Mouse (Mus musculus) limb, embryonic 10.5 days (tissue): Measurements from ENCODE around the gene Nmur1. TPM values are rescaled to one million over a fixed set of nuclear protein-coding genes. Genes with fewer than 3 reads are reported as not detected.
"Not testable (repeated sequence)": the region's sequence is repeated elsewhere in the genome, so short reads cannot be mapped to it uniquely, and the experiment has no call there.

Experiments
- DNase-seq: peaks from one replicate; pipeline ENCODE4 v3.0.0-alpha.2; 2017; ENCODE audit warnings: low spot score
- H3K27ac ChIP-seq: fragments of 300-500 bp; sonication (generic); 2 replicates; pipeline ENCODE4 v1.5.1; 2016; ENCODE audit warnings: mild to moderate bottlenecking
- H3K27me3 ChIP-seq: fragments of 300-500 bp; sonication (generic); 2 replicates; pipeline ENCODE4 v1.6.1; 2016; ENCODE audit warnings: low read depth, mild to moderate bottlenecking; ENCODE audit not compliant: poor library complexity, severe bottlenecking
- H3K36me3 ChIP-seq: fragments of 300-500 bp; sonication (generic); 2 replicates; pipeline ENCODE4 v1.6.1; 2016; ENCODE audit warnings: mild to moderate bottlenecking, moderate library complexity
- H3K4me1 ChIP-seq: fragments of 300-500 bp; sonication (generic); 2 replicates; pipeline ENCODE4 v1.6.1; 2016
- H3K4me3 ChIP-seq: fragments of 300-500 bp; sonication (generic); 2 replicates; pipeline ENCODE4 v1.5.1; 2016; ENCODE audit warnings: mild to moderate bottlenecking, moderate library complexity
- H3K9me3 ChIP-seq: fragments of 300-500 bp; sonication (generic); replicated peaks from 2 replicates; pipeline ENCODE4 v1.6.1; 2016; ENCODE audit warnings: mild to moderate bottlenecking
- WGBS: fragments of 180-500 bp; shearing (Covaris S2); methylation state at CpG from one replicate; pipeline ENCODE4 v1.1.7; 2016; 5-methylcytosine and 5-hydroxymethylcytosine counted together
- polyA plus RNA-seq: library from polyadenylated mRNA; unstranded; fragments of >200 nt; fragmentation: Nextera tagmentation; extraction: Ambion mirVana; gene quantifications from 2 replicates; pipeline ENCODE4 v1.2.1, GENCODE M21; 2016

Nmur1 gene
- polyA plus RNA-seq = 0.15 and 0.24 TPM in 2 replicates

GRCm38 (mm10) chr1:86426128-86426527 lies at the start of gene Nmur1, which contains the start of gene Tex44:
Gene Nmur1 (minus strand): TSS chr1:86426228.
Gene Tex44 (plus strand): TSS chr1:86426329.
- Histone ChIP-seq H3K27me3 (no peaks in the 10 kb centered on the region), H3K27ac (peak within 1 kb of the TSS; percentile 61), H3K36me3 (no peaks in the 10 kb centered on the region), H3K9me3 (no peaks in the 10 kb centered on the region), H3K4me1 (peaks cover 22% of the 10 kb centered on the region), H3K4me3 (no peak within 1 kb of the TSS)
- WGBS = 94% methylated on average over 8 of the region's 8 CpGs
- DNase-seq = no peak

- Histone ChIP-seq H3K9me3 (no peaks in the 10 kb centered on the region), H3K27ac (peak overlapping the region; percentile 88), H3K27me3 (no peaks in the 10 kb centered on the region), H3K4me3 (no peak overlapping the region), H3K4me1 (peaks cover 12% of the 10 kb centered on the region), H3K36me3 (no peaks in the 10 kb centered on the region)
- DNase-seq = no peak
- WGBS = 93% methylated on average over 18 of the region's 18 CpGs
These were observed 47.2 kb upstream of the Nmur1 start for GRCm38 (mm10) chr1:86473109-86473760.

DNA sequence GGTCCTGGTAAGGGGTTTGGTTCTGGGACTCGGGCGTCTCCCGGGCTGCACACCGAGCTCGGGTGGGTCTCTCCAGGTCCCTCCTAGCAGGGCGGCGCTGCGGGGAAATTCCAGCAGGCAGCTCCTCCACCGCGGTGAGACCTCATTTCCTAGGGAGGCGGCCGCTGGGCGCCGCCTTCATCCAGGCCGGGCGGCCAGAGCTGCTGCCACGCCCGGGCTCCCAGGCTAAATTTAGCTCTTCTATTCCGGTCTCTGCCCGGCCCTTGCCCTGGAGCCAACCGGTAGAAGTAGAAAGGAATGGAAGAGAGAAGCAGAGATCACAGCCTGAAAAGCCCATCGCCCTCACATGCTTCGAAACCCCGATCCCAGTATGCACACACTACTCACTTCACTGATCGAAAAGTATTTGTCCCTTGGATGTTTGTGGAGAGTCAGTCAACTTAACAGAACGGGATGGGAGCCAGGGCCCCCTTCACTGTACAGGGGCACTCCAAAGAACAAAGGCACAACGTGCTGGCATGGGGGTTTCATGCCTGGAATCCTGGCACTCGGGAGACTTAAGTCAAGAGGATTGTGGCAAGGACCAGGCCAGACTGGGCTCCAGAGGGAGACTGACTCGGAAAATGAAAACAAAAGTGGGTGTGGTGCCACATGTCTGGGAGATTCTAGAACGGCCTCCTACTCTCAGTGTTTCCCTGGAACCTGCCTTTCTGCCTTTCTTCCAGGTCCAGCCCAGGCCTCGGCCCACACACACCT lies 46.3 kb upstream of the Nmur1 start:
- Histone ChIP-seq H3K9me3 (no peaks in the 10 kb centered on the region), H3K4me3 (peak overlapping the region; percentile 35), H3K27ac (peak overlapping the region; percentile 88), H3K4me1 (peaks cover 12% of the 10 kb centered on the region), H3K27me3 (no peaks in the 10 kb centered on the region), H3K36me3 (no peaks in the 10 kb centered on the region)
- peak; percentile 71 for DNase-seq
- 21% methylated on average over 31 of the region's 31 CpGs for WGBS

GRCm38 (mm10) chr1:86471504-86471961 lies 45.5 kb upstream of the Nmur1 start:
- not testable (repeated sequence) for H3K9me3 ChIP-seq, H3K4me3 ChIP-seq

GRCm38 (mm10) chr1:86470519-86471181 lies 44.6 kb upstream of the Nmur1 start:
- no peaks in the 10 kb centered on the region for H3K27me3 ChIP-seq
- no peaks in the 10 kb centered on the region for H3K9me3 ChIP-seq
- WGBS = 86% methylated on average over 12 of the region's 12 CpGs
- H3K36me3 ChIP-seq = no peaks in the 10 kb centered on the region
- DNase-seq = no peak
- H3K27ac ChIP-seq = no peak overlapping the region; the same call in 1 of the 2 replicates
- H3K4me3 ChIP-seq = no peak overlapping the region
- peaks cover 12% of the 10 kb centered on the region for H3K4me1 ChIP-seq

More at GRCm38 (mm10) chr1:86471504-86471961, 45.5 kb upstream of the Nmur1 start:
- H3K27ac ChIP-seq = peak overlapping the region; percentile 88
- H3K36me3 ChIP-seq, H3K27me3 ChIP-seq, DNase-seq: not testable (repeated sequence)
- WGBS = 73% methylated on average over 11 of the region's 11 CpGs
- peaks cover 12% of the 10 kb centered on the region for H3K4me1 ChIP-seq

GRCm38 (mm10) chr1:86469876-86470275 lies 43.8 kb upstream of the Nmur1 start:
- H3K27ac ChIP-seq = no peak overlapping the region
- no peak for DNase-seq
- no peaks in the 10 kb centered on the region for H3K36me3 ChIP-seq
- no peaks in the 10 kb centered on the region for H3K27me3 ChIP-seq
- H3K4me3 ChIP-seq = no peak overlapping the region
- 96% methylated on average over 4 of the region's 4 CpGs for WGBS
- peaks cover 17% of the 10 kb centered on the region for H3K4me1 ChIP-seq
- H3K9me3 ChIP-seq = no peaks in the 10 kb centered on the region

DNA sequence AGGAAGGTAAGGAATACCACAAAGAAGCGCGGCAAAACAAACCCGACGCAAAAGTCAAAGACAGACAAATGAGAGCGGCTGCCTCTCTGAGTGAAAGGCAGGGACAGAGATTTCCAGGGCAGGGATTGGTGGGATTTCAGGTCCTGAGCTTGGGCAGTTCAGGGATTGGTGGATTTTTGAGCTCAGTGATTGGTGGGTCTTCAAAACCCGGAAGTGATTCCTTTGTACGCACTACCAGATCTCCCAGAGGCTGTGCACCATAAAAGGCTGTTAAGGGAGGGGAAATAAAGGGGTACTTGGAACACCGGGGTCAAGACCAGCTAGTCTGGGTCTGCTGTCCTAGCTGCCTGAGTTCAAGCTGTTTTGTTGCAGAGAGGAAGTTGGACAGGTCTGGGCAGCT lies 41.4 kb upstream of the Nmur1 start:
- Histone ChIP-seq H3K36me3 (no peaks in the 10 kb centered on the region), H3K27me3 (no peaks in the 10 kb centered on the region), H3K4me1 (peaks cover 25% of the 10 kb centered on the region), H3K27ac (peak overlapping the region; percentile 10; the same call in 1 of the 2 replicates), H3K4me3 (no peak overlapping the region), H3K9me3 (no peaks in the 10 kb centered on the region)
- no peak for DNase-seq
- 86% methylated on average over 8 of the region's 8 CpGs for WGBS

GRCm38 (mm10) chr1:86464875-86465224 lies 38.8 kb upstream of the Nmur1 start:
- Histone ChIP-seq H3K27ac (peak overlapping the region; percentile 91), H3K27me3 (no peaks in the 10 kb centered on the region), H3K9me3 (no peaks in the 10 kb centered on the region), H3K36me3 (no peaks in the 10 kb centered on the region), H3K4me3 (no peak overlapping the region), H3K4me1 (peaks cover 18% of the 10 kb centered on the region)
- 37% methylated on average over 4 of the region's 4 CpGs for WGBS
- DNase-seq = peak; percentile 58

- Histone ChIP-seq H3K4me3 (no peak overlapping the region), H3K27ac (peak overlapping the region; percentile 91), H3K9me3 (no peaks in the 10 kb centered on the region), H3K27me3 (no peaks in the 10 kb centered on the region), H3K36me3 (no peaks in the 10 kb centered on the region), H3K4me1 (peaks cover 21% of the 10 kb centered on the region)
- DNase-seq = no peak
- 42% methylated on average over 9 of the region's 9 CpGs for WGBS
These were observed 38.3 kb upstream of the Nmur1 start for GRCm38 (mm10) chr1:86464223-86464874.

DNA sequence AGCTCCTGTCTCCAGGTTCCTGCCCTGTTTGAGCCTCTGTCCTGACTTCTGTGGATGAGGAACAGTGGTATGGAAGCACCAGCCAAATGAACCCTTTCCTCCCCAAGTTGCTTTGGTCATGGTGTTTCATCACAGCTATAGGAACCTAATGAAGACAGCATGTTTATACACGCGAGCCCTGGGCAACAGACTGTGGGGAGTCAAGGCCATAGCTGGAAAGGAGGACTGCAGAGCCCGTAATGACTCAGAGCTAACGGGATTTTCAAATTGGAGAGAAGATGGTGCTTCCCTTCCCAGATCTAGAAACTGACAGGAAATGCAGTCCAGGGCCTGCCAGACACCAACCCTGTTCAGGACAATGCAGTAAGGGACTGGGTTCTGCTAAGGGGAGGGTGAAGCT lies 33.3 kb upstream of the Nmur1 start:
- Histone ChIP-seq H3K4me3 (no peak overlapping the region), H3K9me3 (no peaks in the 10 kb centered on the region), H3K4me1 (peaks cover 21% of the 10 kb centered on the region), H3K27ac (no peak overlapping the region), H3K27me3 (no peaks in the 10 kb centered on the region), H3K36me3 (no peaks in the 10 kb centered on the region)
- no peak for DNase-seq
- WGBS = 83% methylated on average over 4 of the region's 4 CpGs

DNA sequence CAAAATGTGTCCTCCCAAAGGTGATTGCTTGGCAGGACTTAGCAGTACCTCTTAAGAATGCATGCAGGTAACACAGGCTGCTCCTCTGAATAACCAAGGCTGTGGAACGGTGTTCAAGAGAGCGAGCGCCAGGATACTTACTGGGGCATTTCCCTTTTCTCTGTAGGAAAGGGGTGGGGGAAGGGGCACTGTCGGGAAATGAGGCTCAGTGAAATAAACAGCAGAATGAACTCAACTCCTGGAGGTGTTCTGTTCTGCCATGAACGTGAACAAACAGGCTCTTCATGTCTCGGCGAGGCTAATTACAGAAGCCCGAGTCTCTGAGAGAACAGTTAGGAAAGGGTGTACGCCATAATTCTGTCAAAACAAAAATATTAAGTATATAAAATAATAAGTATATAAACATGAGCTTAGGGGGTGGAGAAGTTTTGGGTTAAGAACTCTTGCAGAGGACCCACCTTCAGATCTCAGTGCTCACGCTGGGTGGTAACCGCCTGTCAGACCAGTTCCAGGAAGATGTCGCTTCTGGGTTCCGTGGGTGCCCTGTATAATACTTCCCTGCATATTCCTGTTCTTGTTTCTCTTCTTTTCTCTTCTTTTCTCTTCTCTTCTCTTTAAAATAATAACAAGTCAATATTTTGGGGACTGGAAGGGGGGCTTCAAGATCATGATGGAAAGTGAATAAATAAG lies 31.0 kb upstream of the Nmur1 start:
- Histone ChIP-seq H3K36me3 (no peaks in the 10 kb centered on the region), H3K4me1 (peaks cover 13% of the 10 kb centered on the region; the same call in 1 of the 2 replicates), H3K4me3 (no peak overlapping the region), H3K27me3 (no peaks in the 10 kb centered on the region), H3K27ac (peak overlapping the region; percentile 37; the same call in 1 of the 2 replicates), H3K9me3 (no peaks in the 10 kb centered on the region)
- no peak for DNase-seq
- 65% methylated on average over 13 of the region's 13 CpGs for WGBS

DNA sequence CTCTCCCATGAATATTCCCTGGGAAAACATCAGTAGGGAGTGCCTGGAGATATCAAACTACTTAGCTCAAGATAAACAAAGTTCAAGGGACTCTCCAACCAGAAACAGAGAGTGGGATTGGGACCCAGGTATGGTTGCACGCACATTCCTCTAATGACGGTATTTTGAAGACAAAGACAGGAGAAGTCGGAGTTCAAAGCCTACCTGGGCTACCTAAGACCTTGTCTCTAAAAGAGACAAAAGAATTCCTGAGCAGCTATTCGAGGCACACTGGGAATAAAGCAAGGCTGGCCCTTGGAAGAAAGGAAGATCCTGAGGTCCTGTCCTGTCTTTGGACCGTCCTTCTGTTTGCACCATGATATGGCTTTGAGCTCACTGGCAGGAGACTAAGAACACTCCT lies 26.7 kb upstream of the Nmur1 start:
- Histone ChIP-seq H3K4me3 (no peak overlapping the region), H3K27ac (no peak overlapping the region), H3K27me3 (no peaks in the 10 kb centered on the region), H3K36me3 (no peaks in the 10 kb centered on the region), H3K4me1 (peaks cover 14% of the 10 kb centered on the region), H3K9me3 (no peaks in the 10 kb centered on the region)
- 76% methylated on average over 5 of the region's 5 CpGs for WGBS
- no peak for DNase-seq
